Mouse (Mus musculus): ENCODE measurements around the gene Padi3. TPM values are rescaled to one million over a fixed set of nuclear protein-coding genes. Genes with fewer than 3 reads are reported as not detected.
A peak's percentile ranks its signal among the peaks of the same experiment; 100 is the strongest.

Gene Padi3
- total RNA-seq, 2 experiments from 2014 or later, result 0.15 to 0.18 TPM

GRCm38 (mm10) chr4:140817413-140817812 lies 7.0 kb upstream of the Padi3 start:
- DNase-seq (ENCODE audit: low spot score in 2 of 2), result no peak

GRCm38 (mm10) chr4:140815996-140816917 lies 5.8 kb upstream of the Padi3 start:
- no peak for DNase-seq (ENCODE audit: low spot score in 2 of 2)

- DNase-seq (ENCODE audit: low spot score in 2 of 2), result no peak
Measured at GRCm38 (mm10) chr4:140815496-140815895, 5.0 kb upstream of the Padi3 start.

GRCm38 (mm10) chr4:140814241-140815225 lies 4.1 kb upstream of the Padi3 start:
- peak in 1 of 2 experiments; percentile 48 for DNase-seq (ENCODE audit: low spot score in 2 of 2)

GRCm38 (mm10) chr4:140813358-140814185 lies 3.1 kb upstream of the Padi3 start:
- no peak for DNase-seq (ENCODE audit: low spot score in 2 of 2)

GRCm38 (mm10) chr4:140812609-140813008 lies 2.2 kb upstream of the Padi3 start:
- peak in 1 of 2 experiments; percentile 35 for DNase-seq (ENCODE audit: low spot score in 2 of 2)

GRCm38 (mm10) chr4:140812191-140812590 lies 1.7 kb upstream of the Padi3 start:
- no peak for DNase-seq (ENCODE audit: low spot score in 2 of 2)

GRCm38 (mm10) chr4:140809118-140809517 lies 1.3 kb downstream of the Padi3 start:
- DNase-seq (ENCODE audit: low spot score in 2 of 2), result no peak

- DNase-seq (ENCODE audit: low spot score in 2 of 2), result no peak
Measured at GRCm38 (mm10) chr4:140804601-140805000, 5.8 kb downstream of the Padi3 start.

- DNase-seq (ENCODE audit: low spot score in 2 of 2), result no peak
Measured at GRCm38 (mm10) chr4:140801364-140801763, 9.1 kb downstream of the Padi3 start.

GRCm38 (mm10) chr4:140796786-140797185 lies 13.7 kb downstream of the Padi3 start:
- DNase-seq (ENCODE audit: low spot score in 2 of 2), result no peak

GRCm38 (mm10) chr4:140794678-140795077 lies 15.8 kb downstream of the Padi3 start:
- DNase-seq (ENCODE audit: low spot score in 2 of 2), result no peak

- no peak for DNase-seq (ENCODE audit: low spot score in 2 of 2)
Measured at GRCm38 (mm10) chr4:140793795-140794194, 16.7 kb downstream of the Padi3 start.

- no peak for DNase-seq (ENCODE audit: low spot score in 2 of 2)
Measured at GRCm38 (mm10) chr4:140792584-140792983, 17.9 kb downstream of the Padi3 start.

- no peak for DNase-seq (ENCODE audit: low spot score in 2 of 2)
Measured at GRCm38 (mm10) chr4:140791071-140791470, 19.4 kb downstream of the Padi3 start.

GRCm38 (mm10) chr4:140789983-140790382 lies 20.5 kb downstream of the Padi3 start:
- DNase-seq (ENCODE audit: low spot score in 2 of 2), result no peak

GRCm38 (mm10) chr4:140788983-140789382 lies 21.5 kb downstream of the Padi3 start:
- peak; percentile 47 to 57 for DNase-seq (ENCODE audit: low spot score in 2 of 2)

GRCm38 (mm10) chr4:140788264-140788663 lies 22.2 kb downstream of the Padi3 start:
- DNase-seq (ENCODE audit: low spot score in 2 of 2), result no peak

GRCm38 (mm10) chr4:140787414-140787813 lies 23.0 kb downstream of the Padi3 start:
- DNase-seq (ENCODE audit: low spot score in 2 of 2), result no peak

GRCm38 (mm10) chr4:140785217-140785616 lies 25.2 kb downstream of the Padi3 start:
- DNase-seq (ENCODE audit: low spot score in 2 of 2), result no peak

Measured in gastrocnemius, postnatal 4 days (tissue).